Mouse (Mus musculus) kidney, embryonic 16.5 days (tissue): Measurements from ENCODE around the gene Nprl2. TPM values are rescaled to one million over a fixed set of nuclear protein-coding genes. Genes with fewer than 3 reads are reported as not detected.

ENCODE experiments used
- ATAC-seq: fragments of 200-750 bp; cut with Nextera tagmentation; 2 replicates; pipeline ENCODE4 v1.8.0; 2017; ENCODE audit warnings: moderate TSS enrichment; ENCODE audit not compliant: low FRiP score, low TSS enrichment
- H3K27ac ChIP-seq: fragments of 300-500 bp; sonication (generic); 2 replicates; pipeline ENCODE4 v1.5.1; 2014; ENCODE audit warnings: low read length
- H3K27me3 ChIP-seq: fragments of 300-500 bp; sonication (generic); 2 replicates; pipeline ENCODE4 v1.6.1; 2014; ENCODE audit warnings: low read length, control low read depth, mixed read lengths; ENCODE audit not compliant: insufficient read depth
- H3K36me3 ChIP-seq: fragments of 300-500 bp; sonication (generic); 2 replicates; pipeline ENCODE4 v1.6.1; 2014; ENCODE audit warnings: low read length, control low read depth, mixed read lengths; ENCODE audit not compliant: insufficient read depth
- H3K4me1 ChIP-seq: fragments of 300-500 bp; sonication (generic); 2 replicates; pipeline ENCODE4 v1.6.1; 2014; ENCODE audit warnings: low read length, control low read depth, mixed read lengths; ENCODE audit not compliant: insufficient read depth
- H3K4me2 ChIP-seq: fragments of 300-500 bp; sonication (generic); replicated peaks from 2 replicates; pipeline ENCODE4 v1.6.1; 2014; ENCODE audit warnings: low read depth, low read length
- H3K4me3 ChIP-seq: fragments of 300-500 bp; sonication (generic); 2 replicates; pipeline ENCODE4 v1.5.1; 2014; ENCODE audit warnings: mild to moderate bottlenecking, low read length
- H3K9ac ChIP-seq: fragments of 300-500 bp; sonication (generic); replicated peaks from 2 replicates; pipeline ENCODE4 v1.6.1; 2014; ENCODE audit warnings: low read length
- H3K9me3 ChIP-seq: fragments of 300-500 bp; sonication (generic); 2 replicates; pipeline ENCODE4 v1.6.1; 2016; ENCODE audit warnings: low read length, control low read depth
- WGBS: fragments of 180-500 bp; shearing (Covaris S2); extraction: QIAGEN DNeasy Blood & Tissue Kit; methylation state at CpG from one replicate; pipeline ENCODE4 v1.1.7; 2014; 5-methylcytosine and 5-hydroxymethylcytosine counted together
- polyA plus RNA-seq: library from polyadenylated mRNA; unstranded; fragments of >200 nt; fragmentation: Nextera tagmentation; extraction: Ambion mirVana; gene quantifications from 2 replicates; pipeline ENCODE4 v1.2.1, GENCODE M21; 2015

Nprl2 gene
- polyA plus RNA-seq, 1 experiment from 2014 or later: 59.0 TPM

- H3K4me1 ChIP-seq: peaks cover 24% of the 10 kb centered on the region
- under 1% methylated on average over 48 of the region's 48 CpGs for WGBS
- no peaks in the 10 kb centered on the region for H3K9me3 ChIP-seq
- H3K9ac ChIP-seq: peak within 1 kb of the TSS; percentile 83
- peak within 1 kb of the TSS; percentile 84 for H3K27ac ChIP-seq
- peak within 1 kb of the TSS; percentile 96 for H3K4me3 ChIP-seq
- peak; percentile 98 for ATAC-seq
- H3K27me3 ChIP-seq: no peaks in the 10 kb centered on the region
- H3K36me3 ChIP-seq: peaks cover 13% of the 10 kb centered on the region
- H3K4me2 ChIP-seq: peak within 1 kb of the TSS; percentile 99
Observed at GRCm38 (mm10) chr9:107533791-107534407, 8.1 kb upstream of the Nprl2 start, which contains the start of gene Tmem115. Tmem115 (plus strand) TSS chr9:107533945.

GRCm38 (mm10) chr9:107534408-107535202, 7.4 kb upstream of the Nprl2 start:
- Histone ChIP-seq H3K9ac (peak overlapping the region; percentile 83), H3K9me3 (no peaks in the 10 kb centered on the region), H3K27ac (peak overlapping the region; percentile 84), H3K4me3 (peak overlapping the region; percentile 96), H3K36me3 (peaks cover 20% of the 10 kb centered on the region), H3K4me2 (peak overlapping the region; percentile 99), H3K4me1 (peaks cover 24% of the 10 kb centered on the region), H3K27me3 (no peaks in the 10 kb centered on the region)
- under 1% methylated on average over 40 of the region's 40 CpGs for WGBS
- 0 out of 2 replicates have a peak, but pooled peaks have one; percentile 1 for ATAC-seq

DNA sequence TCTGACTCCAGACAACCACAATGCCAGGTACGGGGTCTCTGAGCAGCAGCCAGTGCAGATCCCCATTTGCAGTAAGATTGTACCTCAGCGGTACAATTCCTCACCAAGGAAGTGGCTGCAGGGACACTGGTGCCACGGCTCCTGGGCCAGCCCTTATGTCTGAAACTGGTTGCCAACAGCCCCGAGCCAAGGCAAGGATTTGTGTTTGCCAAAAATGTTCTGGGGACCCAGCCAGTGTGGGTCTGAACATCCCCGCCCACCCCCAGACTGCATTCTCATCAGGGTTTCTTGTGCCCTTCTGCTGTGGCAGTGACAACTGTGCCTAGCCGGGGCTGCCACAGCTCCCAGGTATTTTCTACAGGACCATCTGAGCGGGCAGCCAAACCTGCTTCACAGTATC, 3.8 kb upstream of the Nprl2 start:
- Histone ChIP-seq H3K4me3 (no peak overlapping the region), H3K9ac (no peak overlapping the region), H3K4me1 (peaks cover 40% of the 10 kb centered on the region), H3K4me2 (no peak overlapping the region), H3K27ac (no peak overlapping the region), H3K36me3 (peaks cover 26% of the 10 kb centered on the region), H3K9me3 (no peaks in the 10 kb centered on the region), H3K27me3 (no peaks in the 10 kb centered on the region)
- ATAC-seq: no peak
- 96% methylated on average over 7 of the region's 7 CpGs for whole genome bisulfite sequencing

- Histone ChIP-seq H3K27me3 (no peaks in the 10 kb centered on the region), H3K4me3 (no peak overlapping the region), H3K9ac (no peak overlapping the region), H3K36me3 (peaks cover 29% of the 10 kb centered on the region), H3K4me2 (no peak overlapping the region), H3K27ac (no peak overlapping the region), H3K4me1 (peaks cover 38% of the 10 kb centered on the region), H3K9me3 (no peaks in the 10 kb centered on the region)
- no peak for ATAC-seq
- WGBS: 97% methylated on average over 3 of the region's 3 CpGs
Observed at GRCm38 (mm10) chr9:107538711-107539110, 3.3 kb upstream of the Nprl2 start.

GRCm38 (mm10) chr9:107539940-107540339, 2.1 kb upstream of the Nprl2 start:
- H3K36me3 ChIP-seq: peaks cover 40% of the 10 kb centered on the region
- H3K27me3 ChIP-seq: no peaks in the 10 kb centered on the region
- no peak overlapping the region for H3K4me2 ChIP-seq
- H3K27ac ChIP-seq: no peak overlapping the region
- no peak overlapping the region; the same call in 1 of the 2 replicates for H3K9ac ChIP-seq
- WGBS: 93% methylated on average over 8 of the region's 8 CpGs
- H3K4me3 ChIP-seq: no peak overlapping the region
- peaks cover 38% of the 10 kb centered on the region for H3K4me1 ChIP-seq
- ATAC-seq: no peak
- no peaks in the 10 kb centered on the region for H3K9me3 ChIP-seq

DNA sequence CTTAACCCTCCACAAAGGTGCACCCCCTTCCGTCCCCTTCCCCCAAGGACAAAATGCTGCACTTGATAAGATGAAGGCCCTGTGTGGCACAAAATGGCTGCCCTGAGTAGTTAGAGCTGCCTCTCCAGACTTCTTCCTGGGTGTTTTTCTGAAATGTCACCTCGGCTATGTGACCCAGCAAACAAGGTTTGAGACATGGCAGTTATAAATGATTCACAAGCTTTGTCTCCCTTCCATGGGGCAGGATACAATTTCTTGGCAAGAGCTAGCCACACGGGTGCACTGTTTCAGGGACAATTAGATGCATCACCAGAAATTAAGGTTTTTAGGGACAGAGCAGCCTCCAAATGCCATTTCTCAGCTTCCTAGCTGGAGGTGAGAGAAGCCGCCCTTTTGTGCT, 1.6 kb upstream of the Nprl2 start:
- Histone ChIP-seq H3K4me2 (peak overlapping the region; percentile 89; the same call in 1 of the 2 replicates), H3K27me3 (no peaks in the 10 kb centered on the region), H3K9ac (peak overlapping the region; percentile 75; the same call in 1 of the 2 replicates), H3K9me3 (no peaks in the 10 kb centered on the region), H3K4me3 (no peak overlapping the region), H3K4me1 (peaks cover 35% of the 10 kb centered on the region), H3K36me3 (peaks cover 43% of the 10 kb centered on the region), H3K27ac (no peak overlapping the region)
- no peak for ATAC-seq
- 52% methylated on average over 4 of the region's 4 CpGs for WGBS

- Histone ChIP-seq H3K9me3 (no peaks in the 10 kb centered on the region), H3K4me2 (peak overlapping the region; percentile 89), H3K4me1 (peaks cover 29% of the 10 kb centered on the region), H3K27ac (0 out of 2 replicates have a peak overlapping the region, but pooled peaks have one; percentile 22), H3K36me3 (peaks cover 43% of the 10 kb centered on the region), H3K4me3 (peak overlapping the region; percentile 73), H3K9ac (peak overlapping the region; percentile 75), H3K27me3 (no peaks in the 10 kb centered on the region)
- no peak for ATAC-seq
- 20% methylated on average over 10 of the region's 10 CpGs for WGBS
Observed at GRCm38 (mm10) chr9:107541005-107541404, 1.0 kb upstream of the Nprl2 start.

DNA sequence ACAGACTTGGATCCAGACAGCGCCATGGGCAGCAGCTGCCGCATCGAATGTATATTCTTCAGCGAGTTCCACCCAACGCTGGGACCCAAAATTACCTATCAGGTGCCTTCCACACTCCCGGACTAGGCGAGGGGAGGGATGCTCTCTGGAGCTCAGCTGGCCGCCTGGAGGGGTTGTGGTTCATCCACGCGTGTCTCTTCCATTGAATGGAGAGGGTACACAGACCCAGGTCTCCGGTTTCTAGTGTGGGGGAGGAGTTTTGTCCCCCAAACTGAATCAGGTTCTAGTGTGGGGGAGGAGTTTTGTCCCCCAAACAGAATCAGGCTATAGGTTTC, 293 bp downstream of the Nprl2 start:
- WGBS: under 1% methylated on average over 11 of the region's 11 CpGs
- H3K36me3 ChIP-seq: peaks cover 43% of the 10 kb centered on the region
- H3K27ac ChIP-seq: peak overlapping the region; percentile 78
- ATAC-seq: peak; percentile 6
- H3K27me3 ChIP-seq: no peaks in the 10 kb centered on the region
- H3K4me1 ChIP-seq: peaks cover 26% of the 10 kb centered on the region
- H3K4me3 ChIP-seq: peak overlapping the region; percentile 73
- peak overlapping the region; percentile 75 for H3K9ac ChIP-seq
- no peaks in the 10 kb centered on the region for H3K9me3 ChIP-seq
- peak overlapping the region; percentile 89 for H3K4me2 ChIP-seq

- Histone ChIP-seq H3K4me1 (peaks cover 30% of the 10 kb centered on the region), H3K9ac (peak overlapping the region; percentile 75), H3K36me3 (peaks cover 42% of the 10 kb centered on the region), H3K9me3 (no peaks in the 10 kb centered on the region), H3K27me3 (no peaks in the 10 kb centered on the region), H3K27ac (peak overlapping the region; percentile 78; the same call in 1 of the 2 replicates), H3K4me2 (peak overlapping the region; percentile 89), H3K4me3 (peak overlapping the region; percentile 73)
- WGBS: 33% methylated on average over 8 of the region's 8 CpGs
- ATAC-seq: no peak
Observed at GRCm38 (mm10) chr9:107542721-107543120, 695 bp downstream of the Nprl2 start.

DNA sequence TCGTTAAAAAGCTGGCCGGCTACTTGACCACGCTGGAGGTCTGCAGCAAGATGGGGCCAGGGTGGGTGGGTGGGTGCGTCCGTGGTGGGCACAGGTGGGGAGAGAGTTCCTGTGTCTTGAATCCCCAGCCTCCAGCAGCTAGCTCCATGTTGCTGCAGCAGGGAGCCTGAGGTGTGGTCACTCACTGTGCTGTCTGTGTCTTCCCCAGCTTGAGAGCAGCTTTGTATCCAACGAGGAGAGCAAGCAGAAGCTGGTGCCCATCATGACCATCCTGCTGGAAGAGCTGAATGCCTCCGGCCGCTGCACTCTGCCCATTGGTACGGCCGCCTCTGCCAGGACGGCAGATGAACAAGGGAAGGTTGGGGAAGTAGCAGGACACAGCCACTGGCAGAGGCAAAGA, 1.3 kb downstream of the Nprl2 start:
- Histone ChIP-seq H3K27ac (no peak overlapping the region), H3K36me3 (peaks cover 36% of the 10 kb centered on the region), H3K4me1 (peaks cover 30% of the 10 kb centered on the region), H3K9ac (no peak overlapping the region), H3K4me3 (no peak overlapping the region), H3K4me2 (peak overlapping the region; percentile 89), H3K9me3 (no peaks in the 10 kb centered on the region), H3K27me3 (no peaks in the 10 kb centered on the region)
- ATAC-seq: no peak
- WGBS: 83% methylated on average over 11 of the region's 11 CpGs
